Mouse (Mus musculus): ENCODE results near the gene Ywhae. TPM values are rescaled to one million over a fixed set of nuclear protein-coding genes. Genes with fewer than 3 reads are reported as not detected.
A peak's percentile ranks its signal among the peaks of the same experiment; 100 is the strongest.

The Ywhae gene
- polyA plus RNA-seq, 1 experiment from 2014 or later: 941 TPM

DNA sequence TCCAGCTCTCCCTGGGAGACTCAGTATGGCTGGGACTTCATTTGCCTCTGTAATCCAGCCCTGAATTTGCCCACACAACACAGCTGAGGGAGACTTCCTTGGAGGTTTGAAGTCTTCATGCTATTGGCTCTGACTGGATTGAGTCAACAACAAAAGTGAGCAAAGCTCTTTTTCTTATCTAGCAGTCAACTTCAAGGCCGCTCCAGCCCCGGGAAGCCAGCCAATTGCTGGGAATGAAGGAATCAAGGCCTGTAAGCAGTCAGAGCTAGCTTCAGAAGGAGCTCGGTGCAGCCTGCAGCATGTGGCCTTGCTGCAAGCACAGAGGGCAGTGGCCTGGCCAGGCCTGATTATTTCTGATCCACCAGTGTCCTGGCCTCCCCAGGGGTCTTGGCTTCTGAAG, 79.2 kb downstream of the Ywhae start:
- Histone ChIP-seq H3K36me3 (no peaks in the 10 kb centered on the region), H3K9me3 (no peaks in the 10 kb centered on the region), H3K4me1 (peaks cover 27% of the 10 kb centered on the region), H3K27me3 (ENCODE audit: insufficient read depth, poor library complexity, severe bottlenecking) (peaks cover 8% of the 10 kb centered on the region), H3K4me3 (no peak overlapping the region), H3K27ac (peak overlapping the region; percentile 79; the same call in 1 of the 2 replicates)
- 6% methylated on average over 3 of the region's 3 CpGs for WGBS
- peak; percentile 91 for DNase-seq (ENCODE audit: low spot score)

DNA sequence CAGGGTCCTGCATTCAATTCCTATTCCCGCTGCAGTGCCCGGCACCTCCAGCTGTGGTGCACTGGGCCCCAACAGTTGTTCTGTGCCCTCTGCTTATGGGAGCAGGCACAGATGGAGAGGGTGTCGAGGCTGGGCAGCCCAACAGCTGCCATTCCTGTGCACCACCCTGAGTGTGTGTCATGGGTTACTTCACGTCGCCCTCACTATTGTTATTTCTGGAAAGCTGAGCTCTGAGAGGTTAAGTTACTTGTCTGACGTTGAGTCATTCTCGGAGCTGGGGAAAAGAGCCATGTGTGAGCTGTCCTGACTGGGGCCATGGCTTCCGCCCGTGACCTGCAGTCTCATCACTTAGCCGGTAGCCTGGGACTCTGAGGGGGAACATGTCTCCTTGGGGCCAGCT, 80.4 kb downstream of the Ywhae start:
- no peak for DNase-seq (ENCODE audit: low spot score)
- Histone ChIP-seq H3K27ac (no peak overlapping the region; the same call in 1 of the 2 replicates), H3K36me3 (no peaks in the 10 kb centered on the region), H3K27me3 (ENCODE audit: insufficient read depth, poor library complexity, severe bottlenecking) (peaks cover 19% of the 10 kb centered on the region), H3K4me3 (no peak overlapping the region), H3K9me3 (no peaks in the 10 kb centered on the region), H3K4me1 (peaks cover 26% of the 10 kb centered on the region)
- 62% methylated on average over 10 of the region's 10 CpGs for WGBS

Other genes with a start within 250 kb of the Ywhae start
- gene Prpf8, start 246.1 kb upstream of the Ywhae start, polyA plus RNA-seq (2016; fragmentation: Nextera tagmentation; extraction: Ambion mirVana): 49.2 and 53.7 TPM in 2 replicates
- 0.76 and 0.78 TPM in 2 replicates for gene Rilp, start 222.8 kb upstream of the Ywhae start, polyA plus RNA-seq (2016; fragmentation: Nextera tagmentation; extraction: Ambion mirVana)
- 13.6 and 15.8 TPM in 2 replicates for gene Scarf1, start 219.3 kb upstream of the Ywhae start, polyA plus RNA-seq (2016; fragmentation: Nextera tagmentation; extraction: Ambion mirVana)
- gene Slc43a2, start 201.2 kb upstream of the Ywhae start, polyA plus RNA-seq (2016; fragmentation: Nextera tagmentation; extraction: Ambion mirVana): 5.5 and 6.4 TPM in 2 replicates
- gene Pitpna, start 144.8 kb upstream of the Ywhae start, polyA plus RNA-seq (2016; fragmentation: Nextera tagmentation; extraction: Ambion mirVana): 56.1 and 80.1 TPM in 2 replicates
- gene Inpp5k, start 101.9 kb upstream of the Ywhae start, polyA plus RNA-seq (2016; fragmentation: Nextera tagmentation; extraction: Ambion mirVana): 16.9 and 18.7 TPM in 2 replicates
- 55.3 and 75.2 TPM in 2 replicates for gene Myo1c, start 82.4 kb upstream of the Ywhae start, polyA plus RNA-seq (2016; fragmentation: Nextera tagmentation; extraction: Ambion mirVana)
- gene Crk, start 53.6 kb upstream of the Ywhae start, polyA plus RNA-seq (2016; fragmentation: Nextera tagmentation; extraction: Ambion mirVana): 110 and 113 TPM in 2 replicates
- 0.04 and 0.18 TPM in 2 replicates for gene Doc2b, start 63.2 kb downstream of the Ywhae start, polyA plus RNA-seq (2016; fragmentation: Nextera tagmentation; extraction: Ambion mirVana)
- gene Rph3al, start 205.6 kb downstream of the Ywhae start, polyA plus RNA-seq (2016; fragmentation: Nextera tagmentation; extraction: Ambion mirVana): 3.9 and 4.1 TPM in 2 replicates

Measured in heart, embryonic 10.5 days (tissue).